Mouse (Mus musculus) layer of hippocampus, adult 11-12 months (tissue): Measurements from ENCODE around the gene Meis2.

Source experiments
- DNase-seq: peaks from one replicate; pipeline ENCODE4 v3.0.0; 2022; ENCODE audit warnings: low spot score

Meis2 gene

DNA sequence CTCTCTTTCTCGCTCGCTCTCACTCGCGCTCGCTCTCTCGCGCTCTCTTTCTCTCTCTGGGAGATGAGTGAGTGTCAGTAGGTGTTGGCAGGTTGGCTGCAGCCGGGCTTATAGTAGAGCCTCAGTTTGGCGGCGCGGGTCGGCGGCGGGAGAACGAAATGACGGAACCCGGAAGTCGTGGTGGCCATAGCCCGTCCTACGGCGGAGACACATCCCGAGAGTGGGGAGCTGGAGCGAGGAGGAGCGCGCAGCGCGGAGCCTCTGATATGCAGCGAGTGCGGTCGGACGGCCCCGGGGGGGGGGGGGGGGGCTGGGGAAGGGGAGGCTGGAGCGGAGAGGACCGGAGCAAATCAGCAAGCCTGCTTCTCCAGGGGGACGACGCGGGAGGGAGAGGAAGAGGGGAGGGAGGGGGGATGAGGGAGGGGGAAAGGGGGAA is at the start of gene Meis2:
Gene Meis2 (minus strand): TSS at position 270 of the 436 bp plus-strand sequence.
- DNase-seq = peak; percentile 62

- peak; percentile 14 for DNase-seq
Observed at GRCm38 (mm10) chr2:116106194-116106593, 40.6 kb upstream of the Meis2 start.

DNA sequence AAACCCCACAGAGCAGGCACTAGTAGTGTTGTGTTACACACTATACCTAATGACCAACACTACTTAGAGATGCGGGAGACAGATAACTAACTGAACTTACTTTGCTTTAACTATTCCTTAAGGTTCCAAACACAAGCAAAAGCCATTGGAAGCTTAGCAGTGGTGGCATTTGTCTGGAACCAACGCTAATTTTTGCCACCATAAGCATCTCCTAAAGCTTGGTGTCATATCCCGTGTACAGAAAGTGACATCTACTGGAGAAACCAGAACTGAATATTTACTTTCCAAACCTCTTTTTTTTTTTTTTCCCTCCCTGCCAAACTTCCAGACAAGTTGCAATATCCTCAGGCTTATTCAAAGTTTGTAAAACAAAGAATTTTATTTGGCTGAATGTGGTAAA is 39.5 kb upstream of the Meis2 start:
- DNase-seq = no peak

DNA sequence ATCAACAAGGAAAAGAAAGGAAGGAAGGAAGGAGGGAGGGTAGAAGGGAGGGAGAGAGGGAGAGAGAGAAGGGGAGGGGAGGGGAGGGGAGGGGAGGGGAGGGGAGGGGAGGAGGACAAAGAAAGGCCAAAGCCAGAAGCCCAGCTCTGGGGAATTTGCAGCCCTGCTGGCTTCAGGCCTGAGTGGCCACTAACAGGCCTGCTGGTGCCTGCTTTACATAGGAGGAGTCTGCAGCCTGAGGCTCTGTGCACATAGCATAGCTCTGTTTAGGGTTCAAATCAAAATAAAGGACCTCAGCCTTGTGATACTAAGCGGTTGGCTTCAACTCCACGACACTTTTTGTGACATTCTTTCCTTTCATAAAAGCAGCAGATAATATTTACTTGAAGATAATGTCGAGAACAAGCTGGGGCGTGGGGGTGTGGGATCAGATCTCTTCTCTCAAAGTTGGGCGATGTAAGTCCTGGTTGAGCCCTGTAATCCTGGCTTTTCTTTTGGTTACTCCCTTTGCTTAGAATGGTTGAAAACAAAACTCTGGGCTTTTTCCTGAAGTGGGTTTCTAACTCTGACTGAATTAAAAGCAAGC is 37.9 kb upstream of the Meis2 start:
- DNase-seq = no peak

DNA sequence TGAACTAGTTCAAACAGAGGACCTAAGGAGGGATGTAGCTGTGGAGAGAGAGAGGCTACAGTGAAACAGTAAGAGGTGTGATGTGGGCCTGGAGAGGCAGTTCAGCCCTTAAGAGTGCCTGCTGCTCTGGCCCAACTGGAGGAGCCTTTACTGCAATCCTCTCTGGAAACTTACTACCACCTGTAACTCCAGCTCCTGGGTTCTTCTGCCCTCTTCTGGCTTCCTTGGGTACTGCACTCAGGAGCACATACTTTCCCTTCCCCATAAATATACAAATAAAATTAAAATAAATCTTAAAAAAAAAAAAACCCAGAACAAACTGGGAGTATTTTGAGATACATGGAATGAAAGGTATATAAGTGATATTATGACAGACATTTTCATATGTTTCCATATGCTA is 35.6 kb upstream of the Meis2 start:
- DNase-seq = peak; percentile 28

DNA sequence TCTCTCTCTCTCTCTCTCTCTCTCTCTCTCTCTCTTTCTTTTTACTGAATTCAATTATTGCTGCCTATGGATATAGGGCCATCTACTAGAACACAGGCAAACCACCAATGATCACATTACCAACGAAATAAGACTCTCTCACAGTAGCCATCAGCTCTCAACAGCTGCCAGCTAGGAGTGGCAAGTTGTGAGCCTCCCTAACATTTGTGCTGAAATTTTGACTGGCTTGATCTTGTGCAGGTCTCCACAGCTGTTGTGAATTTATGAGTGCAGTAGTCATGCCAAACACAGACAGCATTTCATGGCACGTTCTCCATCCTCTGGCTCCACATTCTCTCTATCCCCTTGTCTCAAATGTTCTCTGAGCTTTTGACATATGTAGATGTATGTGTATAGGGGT is 15.3 kb upstream of the Meis2 start:
- DNase-seq = no peak

DNA sequence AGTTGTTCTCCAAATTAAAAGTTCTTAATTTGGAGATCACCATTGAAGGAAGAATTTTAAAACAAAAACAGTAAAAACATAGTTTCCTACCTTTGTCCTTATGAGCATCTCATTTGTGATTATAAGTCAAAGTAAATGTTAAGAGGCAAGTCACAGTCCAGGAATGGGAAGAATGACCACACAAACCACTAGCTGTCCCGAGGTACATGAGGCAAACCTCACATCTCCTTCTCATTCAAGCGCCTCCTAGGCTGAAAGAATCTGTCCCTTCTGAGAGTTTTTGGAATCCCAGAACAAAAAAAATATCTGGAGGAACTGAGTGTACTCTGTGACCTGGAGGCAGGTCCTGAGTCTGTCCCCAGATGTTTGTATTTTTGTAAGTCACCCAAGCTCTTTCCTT is 13.2 kb upstream of the Meis2 start:
- DNase-seq = no peak

- no peak for DNase-seq
Observed at GRCm38 (mm10) chr2:116077716-116078115, 12.1 kb upstream of the Meis2 start.

GRCm38 (mm10) chr2:116076752-116077480 is 11.3 kb upstream of the Meis2 start:
- DNase-seq = no peak

DNA sequence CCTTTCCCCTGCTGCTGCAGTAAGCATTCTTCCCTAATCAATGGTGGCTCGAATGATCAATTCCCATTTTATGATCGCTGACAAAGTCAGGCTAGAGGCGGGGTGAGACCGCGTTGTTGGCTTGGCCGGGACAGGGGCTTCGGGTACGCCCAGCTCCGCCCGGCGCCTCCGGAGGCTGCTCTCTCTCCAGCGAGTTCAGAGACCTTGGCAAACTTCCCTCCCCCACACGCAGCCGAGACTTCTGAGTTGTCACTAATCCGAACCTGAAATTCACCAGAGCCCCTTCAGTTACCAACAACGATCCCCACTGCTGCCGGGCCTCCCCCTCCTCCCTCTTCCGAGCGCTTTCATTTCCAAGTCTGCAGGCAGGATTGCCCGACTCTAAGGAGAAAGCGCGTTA is 10.3 kb upstream of the Meis2 start:
- DNase-seq = no peak

GRCm38 (mm10) chr2:116075477-116075876 is 9.8 kb upstream of the Meis2 start:
- DNase-seq = no peak

GRCm38 (mm10) chr2:116074726-116075440 is 9.2 kb upstream of the Meis2 start:
- DNase-seq = no peak

GRCm38 (mm10) chr2:116074061-116074460 is 8.4 kb upstream of the Meis2 start:
- no peak for DNase-seq

- DNase-seq = no peak
Observed at GRCm38 (mm10) chr2:116073311-116073904, 7.8 kb upstream of the Meis2 start.

- DNase-seq = no peak
Observed at GRCm38 (mm10) chr2:116072706-116073105, 7.1 kb upstream of the Meis2 start.

DNA sequence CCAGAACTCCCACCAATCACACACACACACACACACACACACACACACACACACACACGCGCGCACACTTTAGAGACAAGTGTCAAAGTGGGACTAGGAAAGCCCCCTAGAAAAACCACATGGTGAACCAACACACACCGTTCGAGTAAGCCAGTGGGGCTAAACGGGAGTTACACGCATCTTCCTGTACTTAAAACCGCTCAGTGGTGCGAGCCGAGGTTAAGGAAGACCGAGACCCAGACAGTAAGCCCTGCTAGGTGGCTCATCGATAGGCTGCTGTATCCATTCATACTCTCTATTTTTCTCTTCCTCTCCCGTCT is 6.6 kb upstream of the Meis2 start:
- DNase-seq = no peak

DNA sequence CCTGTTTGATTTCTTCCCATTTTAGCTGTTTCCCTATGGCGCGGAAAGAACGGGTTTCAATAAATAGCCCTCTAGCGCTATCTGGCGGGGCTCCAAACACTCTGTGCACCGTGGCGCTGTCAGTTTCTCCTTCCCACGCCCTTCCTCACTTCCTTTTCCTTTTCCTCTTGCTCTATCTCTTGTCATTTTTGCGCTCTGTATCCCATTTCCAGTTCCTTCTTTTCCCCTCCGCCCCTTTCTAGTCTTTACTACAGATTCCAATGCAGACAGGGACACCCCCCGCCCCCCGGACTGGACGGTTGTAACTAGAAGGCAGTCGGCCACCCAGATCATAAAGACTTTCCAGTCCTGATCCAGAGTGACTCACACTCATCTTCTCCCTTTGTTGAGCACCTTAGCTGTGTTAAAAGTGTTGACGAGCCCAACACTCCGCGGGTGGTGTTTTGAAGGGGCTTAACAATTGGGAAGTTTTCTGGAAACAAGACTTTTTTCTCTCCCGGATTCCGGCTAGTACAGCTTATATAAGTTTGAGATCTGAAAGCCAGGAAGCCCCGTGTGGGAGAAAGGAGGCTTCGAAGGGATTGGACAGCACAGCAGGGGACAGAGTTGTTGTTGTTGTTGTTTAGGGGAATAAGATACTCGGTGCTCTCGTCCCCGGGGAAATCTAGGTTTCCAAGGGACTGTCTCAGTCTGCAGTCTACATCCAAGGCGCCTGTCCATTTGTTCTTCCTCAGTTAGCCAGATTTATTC is 6.1 kb upstream of the Meis2 start:
- DNase-seq = peak; percentile 46

DNA sequence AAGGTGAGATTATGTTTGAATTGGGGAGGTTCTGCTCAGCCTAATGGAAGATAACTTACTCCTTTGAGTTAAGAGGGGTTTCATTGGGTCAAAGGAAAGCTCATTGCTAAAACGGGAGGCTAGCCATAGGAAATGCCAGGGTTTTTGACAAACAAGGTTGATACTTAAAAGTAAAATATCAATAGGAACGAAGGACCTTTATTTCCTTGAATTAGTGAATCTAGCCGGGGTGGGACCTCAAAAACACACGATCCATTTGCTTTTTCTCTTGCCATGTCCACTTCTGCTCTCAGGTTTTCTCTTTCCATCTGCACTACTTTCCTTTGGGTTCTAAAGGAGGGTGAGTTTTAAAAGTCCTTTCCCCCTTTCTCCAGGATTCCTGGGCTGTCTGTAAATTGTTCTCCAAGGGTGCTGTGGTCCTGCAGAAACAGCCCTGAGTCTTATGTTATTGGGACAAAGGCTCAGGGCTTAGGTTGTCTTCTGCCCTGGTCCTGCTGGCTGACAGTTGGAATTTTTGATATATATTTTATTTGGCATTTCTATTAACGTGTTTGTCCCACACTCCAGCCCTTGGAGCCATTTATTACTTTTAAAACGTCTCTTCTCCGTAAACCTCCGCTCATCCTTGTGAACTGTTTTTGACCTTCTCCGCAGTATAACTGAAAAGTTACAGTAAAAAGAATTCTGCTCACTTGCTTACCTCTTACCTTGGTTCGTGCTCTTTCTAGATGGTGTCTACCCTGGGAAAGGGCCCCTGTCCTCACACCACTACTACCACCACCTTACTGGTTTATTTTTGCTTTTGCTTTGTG is 5.2 kb upstream of the Meis2 start:
- no peak for DNase-seq

DNA sequence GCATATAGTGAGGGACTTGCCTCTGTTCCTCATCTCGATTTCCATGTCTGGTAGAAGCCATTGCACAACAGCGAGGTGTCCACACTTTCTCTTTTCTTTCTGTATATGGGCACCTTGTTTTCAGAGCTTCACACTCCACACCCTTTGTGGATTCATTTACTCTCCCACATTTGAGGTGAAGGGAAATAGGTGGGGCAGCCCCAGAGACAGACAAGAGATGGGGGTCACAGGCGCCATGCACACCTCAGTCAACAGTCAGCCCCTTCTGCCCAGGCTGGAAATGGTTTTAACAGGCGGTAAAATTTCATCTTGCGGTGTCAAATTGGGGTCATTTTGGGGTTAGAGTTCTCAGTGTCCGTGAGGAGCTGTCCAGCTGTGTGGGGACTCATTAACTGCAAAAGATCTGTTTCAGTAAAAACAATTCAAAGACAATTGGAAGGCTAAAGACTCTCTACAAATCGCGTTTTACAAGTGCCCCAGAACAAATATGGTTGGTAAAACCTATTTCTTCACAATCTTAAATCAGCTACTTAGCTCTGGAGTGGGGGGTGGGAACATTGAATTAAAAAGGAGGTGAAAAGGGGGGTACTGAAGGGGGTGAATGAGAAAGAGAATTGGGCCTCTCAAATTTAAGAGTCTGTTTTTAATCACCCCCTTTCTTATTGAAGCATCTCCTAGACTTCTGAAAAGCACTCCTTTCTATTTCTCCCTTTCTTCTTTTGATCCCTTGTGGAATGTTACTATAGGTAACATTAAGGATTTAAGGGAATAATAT is 4.0 kb upstream of the Meis2 start:
- no peak for DNase-seq

- no peak for DNase-seq
Observed at GRCm38 (mm10) chr2:116068901-116069300, 3.3 kb upstream of the Meis2 start.

- DNase-seq = no peak
Observed at GRCm38 (mm10) chr2:116068461-116068860, 2.8 kb upstream of the Meis2 start.
